Mouse (Mus musculus) midbrain, postnatal 0 days (tissue): ENCODE measurements around the gene Arhgap6. TPM values are rescaled to one million over a fixed set of nuclear protein-coding genes. Genes with fewer than 3 reads are reported as not detected.

Source experiments
- ATAC-seq: fragments of 200-750 bp; cut with Nextera tagmentation; 2 replicates; pipeline ENCODE4 v1.8.0; 2017; ENCODE audit warnings: moderate number of reproducible peaks, mild to moderate bottlenecking, moderate TSS enrichment, moderate library complexity; ENCODE audit not compliant: low FRiP score
- DNase-seq: peaks from one replicate; pipeline ENCODE4 v3.0.0-alpha.2; 2015; ENCODE audit warnings: low spot score
- H3K27ac ChIP-seq: fragments of 300-500 bp; sonication (generic); 2 replicates; pipeline ENCODE4 v1.5.1; 2014; ENCODE audit warnings: low read depth, mild to moderate bottlenecking, low read length, mixed read lengths
- H3K27me3 ChIP-seq: fragments of 300-500 bp; sonication (generic); 2 replicates; pipeline ENCODE4 v1.6.1; 2014; ENCODE audit warnings: low read length, control low read depth, mixed read lengths; ENCODE audit not compliant: insufficient read depth
- H3K36me3 ChIP-seq: fragments of 300-500 bp; sonication (generic); 2 replicates; pipeline ENCODE4 v1.6.1; 2014; ENCODE audit warnings: low read length, control low read depth, mixed read lengths; ENCODE audit not compliant: insufficient read depth
- H3K4me1 ChIP-seq: fragments of 300-500 bp; sonication (generic); 2 replicates; pipeline ENCODE4 v1.6.1; 2014; ENCODE audit warnings: mild to moderate bottlenecking, control low read depth, antibody characterized with exemption, low read length, mixed read lengths; ENCODE audit not compliant: insufficient read depth
- H3K4me2 ChIP-seq: fragments of 300-500 bp; sonication (generic); 2 replicates; pipeline ENCODE4 v1.6.1; 2014; ENCODE audit warnings: low read depth, mild to moderate bottlenecking, low read length, mixed read lengths; ENCODE audit not compliant: poor library complexity, severe bottlenecking
- H3K4me3 ChIP-seq: fragments of 300-500 bp; sonication (generic); 2 replicates; pipeline ENCODE4 v1.5.1; 2014; ENCODE audit warnings: low read depth, mild to moderate bottlenecking, low read length, moderate library complexity
- H3K9ac ChIP-seq: fragments of 300-500 bp; sonication (generic); replicated peaks from 2 replicates; pipeline ENCODE4 v1.6.1; 2014; ENCODE audit warnings: mild to moderate bottlenecking, low read length, moderate library complexity, mixed read lengths; ENCODE audit not compliant: poor library complexity, severe bottlenecking
- H3K9me3 ChIP-seq: fragments of 300-500 bp; sonication (generic); 2 replicates; pipeline ENCODE4 v1.6.1; 2016; ENCODE audit warnings: low read length, control low read depth
- CTCF ChIP-seq: IDR thresholded peaks from 2 replicates; pipeline ENCODE4 v1.5.1; 2016; ENCODE audit warnings: antibody characterized with exemption, mild to moderate bottlenecking
- WGBS: fragments of 180-500 bp; shearing (Covaris S2); extraction: QIAGEN DNeasy Blood & Tissue Kit; methylation state at CpG from one replicate; pipeline ENCODE4 v1.1.7; 2014; 5-methylcytosine and 5-hydroxymethylcytosine counted together
- polyA plus RNA-seq: library from polyadenylated mRNA; unstranded; fragments of >200 nt; fragmentation: Nextera tagmentation; extraction: Ambion mirVana; gene quantifications from 2 replicates; pipeline ENCODE4 v1.2.1, GENCODE M21; 2015
- total RNA-seq: library from RNA; depleted of rRNA; stranded (reverse); fragments of >200 nt; gene quantifications from 2 replicates; pipeline ENCODE4 v1.2.3, GENCODE M21; 2014

The Arhgap6 gene
- total and polyA plus RNA-seq, 2 experiments from 2014 or later, result 0.93 to 2.1 TPM

GRCm38 (mm10) chrX:169047595-169047994, 252.7 kb downstream of the Arhgap6 start:
- no peak for TF ChIP-seq CTCF
- WGBS, result 74% methylated on average over 3 of the region's 3 CpGs

GRCm38 (mm10) chrX:169049550-169049949, 254.7 kb downstream of the Arhgap6 start:
- TF ChIP-seq CTCF, result no peak
- DNase-seq, result no peak

More at GRCm38 (mm10) chrX:169047595-169047994, 252.7 kb downstream of the Arhgap6 start:
- no peak for ATAC-seq
- Histone ChIP-seq H3K36me3 (no peaks in the 10 kb centered on the region), H3K4me1 (no peaks in the 10 kb centered on the region), H3K9me3 (no peaks in the 10 kb centered on the region), H3K9ac (no peak overlapping the region), H3K27me3 (no peaks in the 10 kb centered on the region), H3K4me2 (no peak overlapping the region), H3K4me3 (no peak overlapping the region), H3K27ac (no peak overlapping the region)
- no peak for DNase-seq

GRCm38 (mm10) chrX:169053907-169054476, 259.1 kb downstream of the Arhgap6 start:
- Histone ChIP-seq H3K4me2 (no peak overlapping the region), H3K4me3 (no peak overlapping the region), H3K27ac (no peak overlapping the region), H3K9ac (no peak overlapping the region), H3K36me3 (no peaks in the 10 kb centered on the region), H3K27me3 (no peaks in the 10 kb centered on the region; the same call in 1 of the 2 replicates), H3K9me3 (no peaks in the 10 kb centered on the region), H3K4me1 (no peaks in the 10 kb centered on the region)
- DNase-seq (no peak), ATAC-seq (no peak)
- 56% methylated on average over 5 of the region's 5 CpGs for WGBS
- TF ChIP-seq CTCF, result no peak

More at GRCm38 (mm10) chrX:169049550-169049949, 254.7 kb downstream of the Arhgap6 start:
- no peak overlapping the region for H3K4me3 ChIP-seq
- no peaks in the 10 kb centered on the region for H3K36me3 ChIP-seq
- H3K9ac ChIP-seq, result no peak overlapping the region
- ATAC-seq, result no peak
- H3K9me3 ChIP-seq, result no peaks in the 10 kb centered on the region
- no peak overlapping the region for H3K4me2 ChIP-seq
- no peak overlapping the region for H3K27ac ChIP-seq
- H3K4me1 ChIP-seq, result no peaks in the 10 kb centered on the region
- no peaks in the 10 kb centered on the region for H3K27me3 ChIP-seq

GRCm38 (mm10) chrX:169062555-169062954, 267.7 kb downstream of the Arhgap6 start:
- Histone ChIP-seq H3K4me3 (no peak overlapping the region), H3K4me1 (no peaks in the 10 kb centered on the region), H3K4me2 (no peak overlapping the region), H3K9ac (no peak overlapping the region), H3K27ac (no peak overlapping the region), H3K27me3 (no peaks in the 10 kb centered on the region; the same call in 1 of the 2 replicates), H3K9me3 (no peaks in the 10 kb centered on the region), H3K36me3 (no peaks in the 10 kb centered on the region)
- DNase-seq (no peak), ATAC-seq (no peak)
- no peak for TF ChIP-seq CTCF

- H3K36me3 ChIP-seq, result no peaks in the 10 kb centered on the region
- H3K27me3 ChIP-seq, result no peaks in the 10 kb centered on the region; the same call in 1 of the 2 replicates
- no peak overlapping the region for H3K4me3 ChIP-seq
- no peaks in the 10 kb centered on the region for H3K9me3 ChIP-seq
- H3K4me1 ChIP-seq, result no peaks in the 10 kb centered on the region
- TF ChIP-seq CTCF, result no peak
- no peak overlapping the region for H3K4me2 ChIP-seq
- WGBS, result 65% methylated on average over 3 of the region's 3 CpGs
- ATAC-seq, result no peak
- DNase-seq, result no peak
- H3K27ac ChIP-seq, result no peak overlapping the region
- H3K9ac ChIP-seq, result no peak overlapping the region
These were observed 270.4 kb downstream of the Arhgap6 start for GRCm38 (mm10) chrX:169065298-169065697.

DNA sequence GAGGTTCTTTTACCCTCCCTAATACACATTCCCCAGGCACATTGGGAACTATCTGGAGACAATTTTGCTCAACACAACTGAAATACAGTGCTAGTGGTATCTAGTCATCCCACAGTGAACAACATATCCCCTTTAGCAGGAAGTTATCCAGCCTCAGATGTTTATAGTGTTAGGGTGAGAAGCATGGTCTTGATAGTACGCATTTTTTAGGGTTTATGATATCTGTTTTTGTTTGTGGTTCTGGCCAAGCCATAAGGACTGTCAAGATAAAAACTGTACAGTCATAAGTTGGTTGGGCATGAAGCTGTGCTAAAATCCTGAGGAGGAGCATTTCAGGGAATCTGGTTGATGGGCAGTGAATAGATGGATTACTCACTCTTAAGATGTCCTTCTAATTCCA, 271.0 kb downstream of the Arhgap6 start:
- DNase-seq (no peak), ATAC-seq (no peak)
- Histone ChIP-seq H3K4me3 (no peak overlapping the region), H3K27me3 (no peaks in the 10 kb centered on the region; the same call in 1 of the 2 replicates), H3K36me3 (no peaks in the 10 kb centered on the region), H3K9me3 (no peaks in the 10 kb centered on the region), H3K4me1 (no peaks in the 10 kb centered on the region), H3K27ac (no peak overlapping the region), H3K9ac (no peak overlapping the region), H3K4me2 (no peak overlapping the region)
- TF ChIP-seq CTCF, result no peak
- 72% methylated on average over 1 of the region's 1 CpGs for WGBS
